Mouse (Mus musculus) MEL (cell line): ENCODE data around the gene Rgs9bp.

Source experiments
- CTCF ChIP-seq, 3 experiments: IDR thresholded peaks in 2 of 3; conservative IDR thresholded peaks in 1 of 3; 2 replicates each; pipeline ENCODE4 v1.5.1; 2011 to 2012; ENCODE audit warnings: low read length in 3 of 3, low read depth in 2 of 3, mild to moderate bottlenecking in 2 of 3, improper control_type of control experiment in 1 of 3, inconsistent platforms in 1 of 3, mixed read lengths in 1 of 3, moderate library complexity in 1 of 3; ENCODE audit not compliant: control insufficient read depth in 1 of 3, insufficient read depth in 1 of 3, poor library complexity in 1 of 3, severe bottlenecking in 1 of 3
- GATA1 ChIP-seq: IDR thresholded peaks from 2 replicates; pipeline ENCODE4 v1.6.1; 2011; ENCODE audit warnings: low read depth, low read length, improper control_type of control experiment
- JUND ChIP-seq: IDR thresholded peaks from 2 replicates; pipeline ENCODE4 v1.6.1; 2011; ENCODE audit warnings: low read depth, mild to moderate bottlenecking, improper control_type of control experiment, low read length
- ZC3H11A ChIP-seq: IDR thresholded peaks from 2 replicates; pipeline ENCODE4 v1.6.1; 2012; ENCODE audit warnings: low read depth, mild to moderate bottlenecking, inconsistent platforms, low read length, improper control_type of control experiment

DNA sequence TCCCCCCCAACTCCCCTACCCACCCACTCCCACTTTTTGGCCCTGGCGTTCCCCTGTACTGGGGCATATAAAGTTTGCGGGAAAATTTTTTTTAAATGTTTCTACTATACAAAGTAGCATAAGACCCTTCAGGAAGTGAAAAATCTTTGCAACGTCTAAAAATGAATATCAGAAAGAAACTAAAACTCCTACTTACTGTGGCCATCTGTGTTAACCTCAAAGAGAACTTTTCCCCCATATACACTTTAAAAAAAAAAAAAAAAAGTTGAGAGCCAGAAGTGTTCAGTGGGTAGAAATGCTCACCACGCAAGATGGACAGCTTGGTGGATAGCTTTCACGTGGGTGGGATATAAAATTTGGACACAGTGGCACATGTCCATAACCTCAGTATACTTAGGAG lies 17.4 kb upstream of the Rgs9bp start:
- TF ChIP-seq CTCF (IDR thresholded peaks at IDR 0.05 in 2 of 3, conservative IDR thresholded peaks at IDR 0.05 in 1 of 3; ENCODE audit: control insufficient read depth in 1 of 3, insufficient read depth in 1 of 3, low read depth in 2 of 3, low read length in 3 of 3, poor library complexity in 1 of 3, severe bottlenecking in 1 of 3) (no peak), GATA1 (no peak), JUND (no peak), ZC3H11A (no peak)
